Mouse (Mus musculus) erythroblast, embryonic 14.5 days (primary cell): ENCODE data around the gene Hsp90ab1.

Source experiments
- GATA1 ChIP-seq: IDR thresholded peaks from 2 replicates; pipeline ENCODE4 v1.6.1; 2012; ENCODE audit warnings: low read length, inconsistent platforms, mixed read lengths
- TAL1 ChIP-seq: IDR thresholded peaks from 3 replicates; pipeline ENCODE4 v1.6.1; 2012; ENCODE audit warnings: low read length, inconsistent platforms, mixed read lengths

GRCm38 (mm10) chr17:45581567-45581983 lies 8.5 kb upstream of the Hsp90ab1 start:
- TF ChIP-seq GATA1, result no peak
- no peak for TF ChIP-seq TAL1
